ENCODE assay signal across 16 mouse cellular contexts in genomic region chr1:134399735-134400134, GRCm38 (mm10). TPM values are rescaled to one million over a fixed set of nuclear protein-coding genes. Genes with fewer than 3 reads are reported as not detected.
DNase-seq lines count a peak whose midpoint lies in the region; ATAC-seq and TF ChIP-seq lines count a peak whose summit lies in the region.
"Had no signal": no experiment of that assay in that cellular context is flagged by ENCODE, and none has a peak within 500 bp of the region (broad histone marks: within the 10 kb centered on the region; RNA-seq: fewer than 3 reads in every experiment).

No protein-coding gene starts in this region.

- WGBS in lung, adult 2 months, result 58% methylated on average over 5 of the region's 5 CpGs

- peak; percentile 51; the same call in 1 of the 2 replicates for ATAC-seq in neutrophil, adult 5-6 weeks (ENCODE audit: extremely low read depth, insufficient number of reproducible peaks, low FRiP score, poor library complexity, severe bottlenecking)

- H3K4me3 ChIP-seq in lung, adult 2 months (replicated peaks; ENCODE audit: extremely low read depth, low read depth, low read length), result no peak overlapping the region
- H3K4me3 ChIP-seq: limb, embryonic 15.5 days had no signal

- peak; percentile 22 for DNase-seq in embryo, embryonic 10.5 days (ENCODE audit: low spot score)
- no peak for DNase-seq in embryo, embryonic 9.5 days (ENCODE audit: extremely low spot score)
- peak; percentile 22 for DNase-seq in lung, postnatal 36 days
- DNase-seq in lung, adult 2 months, result no peak
- DNase-seq in c-Kit-positive CD71-positive TER-119-negative erythroid progenitor cells, embryonic 14.5 days (ENCODE audit: low read depth), result peak; percentile 58
- DNase-seq in cerebellum, adult 9-11 months, result no peak
- DNase-seq in cerebellum, adult 11 months, result no peak

- no peaks in the 10 kb centered on the region for H3K4me1 ChIP-seq in lung, adult 2 months (ENCODE audit: control insufficient read depth, insufficient read depth, low read length)
- H3K4me1 ChIP-seq: limb, embryonic 15.5 days had no signal

- TF ChIP-seq POLR2A in lung, adult 2 months (IDR thresholded peaks at IDR 0.05; ENCODE audit: borderline replicate concordance, extremely low read depth, low read depth, low read length), result no peak

- no peak for TF ChIP-seq CTCF in lung, adult 2 months (IDR thresholded peaks at IDR 0.05; ENCODE audit: insufficient read depth, low read length)

RNA-seq across cellular contexts. Expression of gene Cyb5r1, which starts 5.6 kb away (rescaled TPM):
- 41.6 and 59.5 TPM in 2 replicates for polyA plus RNA-seq in lung, adult 2 months (2012; rRNA removed)
- total RNA-seq in neutrophil, adult 5-6 weeks (2017), result 82.5 and 86.9 TPM in 2 replicates

RNA-seq across cellular contexts. Expression of gene 4933406M09Rik, which starts 14.0 kb away (rescaled TPM):
- not detected in 2 replicates for polyA plus RNA-seq in lung, adult 2 months (2012; rRNA removed)
- total RNA-seq in neutrophil, adult 5-6 weeks (2017), result 0.35 TPM in 1 of 2 replicates, not detected in the other
- total RNA-seq: common myeloid progenitor, adult 5-6 weeks; layer of hippocampus, postnatal 14 days; megakaryocyte progenitor cell, adult 5-6 weeks had no signal
- polyA plus RNA-seq: C2C12; heart, embryonic 11.5 days; hindbrain, embryonic 11.5 days; kidney, embryonic 14.5 days; limb, embryonic 15.5 days had no signal

RNA-seq across cellular contexts. Expression of gene Adipor1, which starts 15.4 kb away (rescaled TPM):
- polyA plus RNA-seq in lung, adult 2 months (2012; rRNA removed), result 134 and 155 TPM in 2 replicates
- total RNA-seq in neutrophil, adult 5-6 weeks (2017), result 373 and 380 TPM in 2 replicates

RNA-seq across cellular contexts. Expression of gene Tmem183a, which starts 38.0 kb away (rescaled TPM):
- polyA plus RNA-seq in lung, adult 2 months (2012; rRNA removed), result 44.9 and 71.8 TPM in 2 replicates
- 63.7 and 74.1 TPM in 2 replicates for total RNA-seq in neutrophil, adult 5-6 weeks (2017)

RNA-seq across cellular contexts. Expression of gene Klhl12, which starts 55.6 kb away (rescaled TPM):
- 5.4 and 8.5 TPM in 2 replicates for polyA plus RNA-seq in lung, adult 2 months (2012; rRNA removed)
- total RNA-seq in neutrophil, adult 5-6 weeks (2017), result 31.3 and 38.4 TPM in 2 replicates

Comparison
In these comparisons a context has a peak if more than half of its experiments do, and no peak if none do; other contexts are left out.
1. DNase-seq: peak in embryo, embryonic 10.5 days (single experiment), lung, postnatal 36 days (single experiment) and c-Kit-positive CD71-positive TER-119-negative erythroid progenitor cells, embryonic 14.5 days (single experiment); none in embryo, embryonic 9.5 days (single experiment), lung, adult 2 months (single experiment), cerebellum, adult 9-11 months (single experiment) and cerebellum, adult 11 months (single experiment).